Mouse (Mus musculus) heart, embryonic 10.5 days (tissue): ENCODE data around the gene Dpf1. TPM values are rescaled to one million over a fixed set of nuclear protein-coding genes. Genes with fewer than 3 reads are reported as not detected.
A peak's percentile ranks its signal among the peaks of the same experiment; 100 is the strongest.

Experiments
- DNase-seq: peaks from one replicate; pipeline ENCODE4 v3.0.0-alpha.2; 2017; ENCODE audit warnings: low spot score
- H3K27ac ChIP-seq: fragments of 300-500 bp; sonication (generic); 2 replicates; pipeline ENCODE4 v1.5.1; 2016; ENCODE audit warnings: mild to moderate bottlenecking
- H3K27me3 ChIP-seq: fragments of 300-500 bp; sonication (generic); 2 replicates; pipeline ENCODE4 v1.6.1; 2016; ENCODE audit warnings: mild to moderate bottlenecking; ENCODE audit not compliant: poor library complexity, insufficient read depth, severe bottlenecking
- H3K36me3 ChIP-seq: fragments of 300-500 bp; sonication (generic); 2 replicates; pipeline ENCODE4 v1.6.1; 2016; ENCODE audit warnings: mild to moderate bottlenecking, moderate library complexity
- H3K4me1 ChIP-seq: fragments of 300-500 bp; sonication (generic); 2 replicates; pipeline ENCODE4 v1.6.1; 2016; ENCODE audit warnings: mild to moderate bottlenecking
- H3K4me3 ChIP-seq: fragments of 300-500 bp; sonication (generic); 2 replicates; pipeline ENCODE4 v1.5.1; 2016; ENCODE audit warnings: mild to moderate bottlenecking, moderate library complexity
- H3K9me3 ChIP-seq: fragments of 300-500 bp; sonication (generic); 2 replicates; pipeline ENCODE4 v1.6.1; 2016; ENCODE audit warnings: mild to moderate bottlenecking, moderate library complexity
- WGBS: fragments of 180-500 bp; shearing (Covaris S2); methylation state at CpG from one replicate; pipeline ENCODE4 v1.1.7; 2016; 5-methylcytosine and 5-hydroxymethylcytosine counted together
- polyA plus RNA-seq: library from polyadenylated mRNA; unstranded; fragments of >200 nt; fragmentation: Nextera tagmentation; extraction: Ambion mirVana; gene quantifications from 2 replicates; pipeline ENCODE4 v1.2.1, GENCODE M21; 2016

Gene Dpf1
- polyA plus RNA-seq, 1 experiment from 2014 or later = 8.7 TPM

DNA sequence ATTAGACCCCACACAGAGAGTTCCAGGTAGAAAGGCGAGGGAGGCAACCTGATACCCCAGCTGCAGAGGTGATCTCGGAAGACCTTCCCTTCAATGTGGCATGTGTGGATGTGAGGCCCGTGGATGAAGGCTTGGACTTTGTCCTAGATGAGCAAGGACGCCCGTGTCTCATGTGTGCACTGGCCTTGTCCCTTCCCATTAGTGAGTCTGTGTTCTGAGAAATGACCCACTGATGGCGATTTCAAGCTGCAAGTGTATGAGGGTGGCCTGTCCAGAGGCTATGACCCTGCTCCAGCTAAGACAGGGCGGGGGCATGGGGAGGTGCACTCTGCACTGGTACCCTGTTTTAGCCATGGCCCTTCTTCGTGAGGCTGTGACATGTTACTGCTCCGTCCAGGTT lies 36.5 kb downstream of the Dpf1 start:
- no peak overlapping the region for H3K27ac ChIP-seq
- H3K4me1 ChIP-seq = peaks cover 29% of the 10 kb centered on the region
- no peak for DNase-seq
- no peaks in the 10 kb centered on the region; the same call in 1 of the 2 replicates for H3K27me3 ChIP-seq
- no peaks in the 10 kb centered on the region for H3K9me3 ChIP-seq
- H3K36me3 ChIP-seq = no peaks in the 10 kb centered on the region
- WGBS = 88% methylated on average over 9 of the region's 9 CpGs
- no peak overlapping the region for H3K4me3 ChIP-seq

- Histone ChIP-seq H3K4me3 (no peak overlapping the region), H3K9me3 (no peaks in the 10 kb centered on the region), H3K4me1 (peaks cover 29% of the 10 kb centered on the region), H3K27me3 (no peaks in the 10 kb centered on the region; the same call in 1 of the 2 replicates), H3K36me3 (no peaks in the 10 kb centered on the region), H3K27ac (no peak overlapping the region)
- 78% methylated on average over 8 of the region's 8 CpGs for whole genome bisulfite sequencing
- no peak for DNase-seq
These were observed 37.1 kb downstream of the Dpf1 start for GRCm38 (mm10) chr7:29340838-29341237.

DNA sequence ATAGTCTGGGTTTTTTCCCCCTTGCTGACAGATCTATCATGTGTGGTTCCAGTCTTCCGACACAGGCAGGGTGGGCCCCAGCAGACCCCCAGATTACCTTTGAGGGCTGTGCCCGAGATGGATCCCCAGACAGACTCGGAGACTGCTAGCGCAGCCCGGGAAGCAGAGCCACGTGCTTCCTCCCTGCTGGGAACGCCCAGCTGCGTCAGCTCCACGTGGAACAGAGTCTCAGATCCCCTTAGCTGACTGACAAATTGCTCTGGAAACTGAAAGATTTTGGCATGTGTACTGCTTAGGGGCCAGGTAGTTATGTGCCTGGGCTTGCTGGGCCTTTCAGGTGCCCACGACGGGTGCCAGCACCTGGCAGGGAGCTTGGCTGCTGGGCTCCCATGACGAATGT lies 38.0 kb downstream of the Dpf1 start:
- Histone ChIP-seq H3K36me3 (no peaks in the 10 kb centered on the region), H3K4me1 (peaks cover 29% of the 10 kb centered on the region), H3K9me3 (no peaks in the 10 kb centered on the region), H3K27ac (0 out of 2 replicates have a peak overlapping the region, but pooled peaks have one; percentile 1), H3K4me3 (no peak overlapping the region), H3K27me3 (no peaks in the 10 kb centered on the region; the same call in 1 of the 2 replicates)
- no peak for DNase-seq
- 59% methylated on average over 12 of the region's 12 CpGs for WGBS

DNA sequence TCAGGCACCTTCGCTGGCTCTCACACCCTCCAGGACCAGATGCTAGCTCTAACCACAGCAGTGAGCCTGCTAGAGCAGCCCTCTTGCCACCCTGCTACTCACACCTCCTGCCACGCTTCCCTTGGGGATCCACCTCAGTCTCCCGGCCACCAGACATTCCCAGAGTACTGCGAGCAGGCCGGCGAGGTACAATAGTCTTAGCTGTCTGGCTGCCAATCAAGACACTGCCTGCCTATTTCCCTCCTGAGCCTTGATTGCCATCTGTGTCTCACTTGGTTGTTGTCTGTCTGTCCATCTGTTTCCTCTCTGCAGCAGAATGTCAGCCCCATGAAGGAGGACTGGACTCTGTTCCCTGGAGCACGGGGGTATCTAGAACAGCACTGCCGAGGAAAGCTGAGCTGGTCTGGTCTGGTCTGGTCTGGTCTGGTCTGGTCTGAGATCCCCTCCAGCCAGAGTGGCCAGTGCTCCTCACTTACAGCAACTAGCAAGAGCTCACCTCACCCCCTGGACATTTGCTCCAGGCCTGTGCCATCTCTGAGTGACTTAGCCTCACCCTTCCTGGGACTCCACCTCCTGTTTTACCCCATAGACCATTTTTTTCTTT lies 38.8 kb downstream of the Dpf1 start:
- Histone ChIP-seq H3K4me3 (no peak overlapping the region), H3K9me3 (no peaks in the 10 kb centered on the region), H3K27ac (peak overlapping the region; percentile 63; the same call in 1 of the 2 replicates), H3K36me3 (no peaks in the 10 kb centered on the region), H3K4me1 (peaks cover 29% of the 10 kb centered on the region), H3K27me3 (no peaks in the 10 kb centered on the region; the same call in 1 of the 2 replicates)
- WGBS = 49% methylated on average over 8 of the region's 8 CpGs
- no peak for DNase-seq

DNA sequence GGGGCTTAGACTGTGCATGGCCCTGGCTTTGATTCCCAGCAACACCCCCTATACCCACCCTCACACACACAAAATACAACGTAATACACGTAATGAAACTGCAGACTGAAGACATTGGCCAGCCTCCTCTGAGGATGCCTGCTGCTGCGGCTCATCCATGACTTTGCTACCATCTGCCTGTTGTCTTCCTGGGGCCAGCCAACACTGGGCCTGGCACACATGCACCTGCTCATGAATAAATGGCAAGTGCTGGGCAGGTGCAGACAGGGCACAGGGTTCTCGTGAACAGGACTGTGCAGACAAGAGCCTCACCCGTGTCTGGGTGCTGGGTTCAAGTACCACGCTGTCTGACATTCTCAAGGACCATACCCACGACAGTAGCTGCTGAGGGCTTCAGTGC lies 40.0 kb downstream of the Dpf1 start:
- 91% methylated on average over 7 of the region's 7 CpGs for WGBS
- no peak for DNase-seq
- peaks cover 29% of the 10 kb centered on the region for H3K4me1 ChIP-seq
- no peak overlapping the region for H3K27ac ChIP-seq
- 0 out of 2 replicates have a peak, but pooled peaks cover 8% of the 10 kb centered on the region for H3K36me3 ChIP-seq
- no peak overlapping the region for H3K4me3 ChIP-seq
- H3K9me3 ChIP-seq = no peaks in the 10 kb centered on the region
- H3K27me3 ChIP-seq = no peaks in the 10 kb centered on the region; the same call in 1 of the 2 replicates

DNA sequence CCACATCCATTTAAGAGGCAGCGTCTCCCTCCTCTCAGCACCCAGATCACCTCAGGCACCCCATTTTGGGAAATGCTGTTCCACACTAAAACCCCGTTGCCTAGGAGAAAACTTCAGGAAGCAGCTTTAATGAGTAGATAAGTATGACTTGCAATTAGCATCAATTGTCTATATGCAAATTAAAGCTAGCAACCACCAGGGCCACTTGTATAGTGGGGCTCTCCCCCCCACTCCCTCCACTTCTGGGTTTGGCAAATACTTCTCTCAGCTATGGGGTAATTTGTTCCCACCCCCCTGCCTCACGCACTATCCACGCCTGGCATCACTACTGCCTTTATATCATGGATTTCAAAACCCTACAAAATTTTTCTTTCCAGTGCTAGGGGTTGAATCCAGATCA lies 41.8 kb downstream of the Dpf1 start:
- peaks cover 4% of the 10 kb centered on the region; the same call in 1 of the 2 replicates for H3K27me3 ChIP-seq
- DNase-seq = no peak
- no peak overlapping the region for H3K27ac ChIP-seq
- 87% methylated on average over 4 of the region's 4 CpGs for WGBS
- peaks cover 20% of the 10 kb centered on the region for H3K4me1 ChIP-seq
- no peak overlapping the region for H3K4me3 ChIP-seq
- no peaks in the 10 kb centered on the region for H3K9me3 ChIP-seq
- peaks cover 13% of the 10 kb centered on the region for H3K36me3 ChIP-seq

- no peak overlapping the region for H3K27ac ChIP-seq
- no peak for DNase-seq
- H3K9me3 ChIP-seq = no peaks in the 10 kb centered on the region
- 64% methylated on average over 3 of the region's 3 CpGs for WGBS
- H3K4me3 ChIP-seq = no peak overlapping the region
- peaks cover 16% of the 10 kb centered on the region for H3K36me3 ChIP-seq
- peaks cover 8% of the 10 kb centered on the region; the same call in 1 of the 2 replicates for H3K27me3 ChIP-seq
- H3K4me1 ChIP-seq = peaks cover 13% of the 10 kb centered on the region
These were observed 42.5 kb downstream of the Dpf1 start for GRCm38 (mm10) chr7:29346212-29346611.

GRCm38 (mm10) chr7:29350489-29350888 lies 46.7 kb downstream of the Dpf1 start:
- H3K4me1 ChIP-seq = no peaks in the 10 kb centered on the region
- H3K27me3 ChIP-seq = peaks cover 14% of the 10 kb centered on the region; the same call in 1 of the 2 replicates
- no peak overlapping the region for H3K27ac ChIP-seq
- H3K9me3 ChIP-seq = no peaks in the 10 kb centered on the region
- H3K36me3 ChIP-seq = peaks cover 21% of the 10 kb centered on the region
- 84% methylated on average over 10 of the region's 10 CpGs for WGBS
- no peak for DNase-seq
- no peak overlapping the region for H3K4me3 ChIP-seq

GRCm38 (mm10) chr7:29352246-29352645 lies 48.5 kb downstream of the Dpf1 start:
- H3K27ac ChIP-seq = no peak overlapping the region
- no peak overlapping the region for H3K4me3 ChIP-seq
- peaks cover 14% of the 10 kb centered on the region; the same call in 1 of the 2 replicates for H3K27me3 ChIP-seq
- peaks cover 21% of the 10 kb centered on the region for H3K36me3 ChIP-seq
- no peaks in the 10 kb centered on the region for H3K4me1 ChIP-seq
- H3K9me3 ChIP-seq = no peaks in the 10 kb centered on the region
- 87% methylated on average over 8 of the region's 8 CpGs for WGBS
- DNase-seq = no peak

GRCm38 (mm10) chr7:29354161-29354560 lies 50.4 kb downstream of the Dpf1 start:
- Histone ChIP-seq H3K27me3 (peaks cover 14% of the 10 kb centered on the region; the same call in 1 of the 2 replicates), H3K9me3 (no peaks in the 10 kb centered on the region), H3K4me1 (no peaks in the 10 kb centered on the region), H3K27ac (no peak overlapping the region), H3K36me3 (peaks cover 16% of the 10 kb centered on the region), H3K4me3 (no peak overlapping the region)
- no peak for DNase-seq
- 84% methylated on average over 8 of the region's 8 CpGs for WGBS

DNA sequence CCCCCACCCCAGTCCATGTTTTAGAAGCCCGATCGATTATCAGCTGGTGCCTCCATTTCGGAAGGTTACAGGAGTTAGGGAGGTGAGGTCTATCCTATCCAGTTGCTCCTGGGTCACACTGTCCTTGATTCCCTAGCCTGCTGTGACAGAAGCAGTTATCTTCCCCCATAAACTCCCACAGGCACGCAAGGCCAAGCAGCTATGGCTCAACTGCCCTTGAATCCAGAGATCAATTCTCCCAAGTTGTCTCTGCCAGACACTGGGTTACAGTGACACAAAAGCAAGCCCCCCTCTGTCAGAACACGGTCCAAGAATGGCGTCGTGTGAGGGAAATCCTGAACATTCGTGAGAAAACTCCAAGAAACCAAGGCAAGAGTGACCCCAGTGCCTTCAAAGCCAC lies 51.7 kb downstream of the Dpf1 start:
- Histone ChIP-seq H3K4me3 (no peak overlapping the region), H3K9me3 (no peaks in the 10 kb centered on the region), H3K36me3 (peaks cover 12% of the 10 kb centered on the region), H3K27me3 (peaks cover 11% of the 10 kb centered on the region; the same call in 1 of the 2 replicates), H3K27ac (no peak overlapping the region), H3K4me1 (no peaks in the 10 kb centered on the region)
- WGBS = 86% methylated on average over 8 of the region's 8 CpGs
- no peak for DNase-seq

DNA sequence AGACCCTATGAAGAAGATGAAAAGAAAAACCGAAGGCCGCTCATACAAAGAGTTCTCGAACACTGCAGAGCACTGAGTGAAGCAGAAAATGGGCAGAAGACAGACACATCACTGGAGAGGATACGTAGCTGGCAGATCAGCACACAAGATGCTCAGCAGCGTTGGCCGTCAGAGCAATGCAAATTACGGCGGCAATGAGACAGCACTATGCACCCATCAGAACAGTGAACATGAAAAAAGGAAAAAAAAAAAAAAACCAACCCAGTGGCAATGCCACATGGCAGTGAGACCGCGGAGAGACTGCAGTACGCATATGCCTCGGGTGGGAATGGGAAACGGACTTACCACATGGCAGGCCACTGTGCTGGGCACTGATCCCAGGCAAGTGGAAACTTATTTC lies 57.7 kb downstream of the Dpf1 start:
- 94% methylated on average over 13 of the region's 13 CpGs for WGBS
- no peaks in the 10 kb centered on the region for H3K4me1 ChIP-seq
- H3K27me3 ChIP-seq = no peaks in the 10 kb centered on the region
- DNase-seq = no peak
- H3K9me3 ChIP-seq = no peaks in the 10 kb centered on the region
- peaks cover 8% of the 10 kb centered on the region; the same call in 1 of the 2 replicates for H3K36me3 ChIP-seq
- H3K4me3 ChIP-seq = no peak overlapping the region
- no peak overlapping the region for H3K27ac ChIP-seq

DNA sequence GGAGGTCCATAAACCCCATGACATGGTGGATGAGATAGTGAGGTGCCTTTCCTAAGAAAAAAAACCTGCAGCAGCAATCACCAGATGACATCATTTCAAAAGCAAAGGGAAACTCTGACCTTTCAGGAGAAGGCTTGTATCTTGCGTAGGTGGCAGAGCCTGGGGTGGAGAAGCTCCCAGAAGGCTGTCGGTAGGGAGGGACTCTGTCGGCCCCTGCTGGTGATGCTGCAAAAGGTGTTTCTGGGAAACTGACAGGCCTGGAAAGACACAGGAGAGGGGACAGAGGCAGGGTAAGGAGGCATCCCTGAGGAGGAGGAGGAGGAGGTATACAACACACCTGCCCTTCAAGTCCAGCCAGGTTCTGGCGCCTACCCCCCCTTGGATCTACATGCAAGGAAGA lies 60.3 kb downstream of the Dpf1 start:
- Histone ChIP-seq H3K9me3 (no peaks in the 10 kb centered on the region), H3K4me1 (0 out of 2 replicates have a peak, but pooled peaks cover 8% of the 10 kb centered on the region), H3K27ac (no peak overlapping the region), H3K36me3 (peaks cover 5% of the 10 kb centered on the region; the same call in 1 of the 2 replicates), H3K27me3 (0 out of 2 replicates have a peak, but pooled peaks cover 5% of the 10 kb centered on the region), H3K4me3 (no peak overlapping the region)
- DNase-seq = peak; percentile 85
- WGBS = 18% methylated on average over 4 of the region's 4 CpGs
